Mouse (Mus musculus): ENCODE results near the gene Lss.

GRCm38 (mm10) chr10:76572151-76572550, 40.8 kb downstream of the Lss start:
- TF ChIP-seq CTCF (IDR thresholded peaks at IDR 0.05; ENCODE audit: extremely low read depth, insufficient read depth, low read length), result no peak
- TF ChIP-seq POLR2A (IDR thresholded peaks at IDR 0.05; ENCODE audit: extremely low read depth, insufficient read depth, low read length), result no peak

Data from cortical plate, adult 2 months (tissue).